Mouse (Mus musculus) limb, embryonic 14.5 days (tissue): ENCODE data around the gene C87436. TPM values are rescaled to one million over a fixed set of nuclear protein-coding genes. Genes with fewer than 3 reads are reported as not detected.
A peak's percentile ranks its signal among the peaks of the same experiment; 100 is the strongest.

ENCODE experiments used
- ATAC-seq: fragments of 200-750 bp; cut with Nextera tagmentation; 2 replicates; pipeline ENCODE4 v1.8.0; 2017; ENCODE audit warnings: low read depth, moderate number of reproducible peaks, moderate TSS enrichment; ENCODE audit not compliant: low FRiP score
- DNase-seq: peaks from one replicate; pipeline ENCODE4 v3.0.0-alpha.2; 2015; ENCODE audit warnings: low spot score
- H3K27ac ChIP-seq: fragments of 300-500 bp; sonication (generic); replicated peaks from 2 replicates; pipeline ENCODE4 v1.5.1; 2014; ENCODE audit warnings: low read depth, mild to moderate bottlenecking, low read length, moderate library complexity, mixed read lengths
- H3K27me3 ChIP-seq: fragments of 300-500 bp; sonication (generic); 2 replicates; pipeline ENCODE4 v1.6.1; 2014; ENCODE audit warnings: low read length, mixed read lengths; ENCODE audit not compliant: control insufficient read depth, insufficient read depth
- H3K36me3 ChIP-seq: fragments of 300-500 bp; sonication (generic); 2 replicates; pipeline ENCODE4 v1.6.1; 2014; ENCODE audit warnings: mild to moderate bottlenecking, low read length, moderate library complexity, mixed read lengths; ENCODE audit not compliant: control insufficient read depth, insufficient read depth
- H3K4me1 ChIP-seq: fragments of 300-500 bp; sonication (generic); 2 replicates; pipeline ENCODE4 v1.6.1; 2014; ENCODE audit warnings: antibody characterized with exemption, low read length, mixed read lengths; ENCODE audit not compliant: control insufficient read depth, insufficient read depth
- H3K4me2 ChIP-seq: fragments of 300-500 bp; sonication (generic); replicated peaks from 2 replicates; pipeline ENCODE4 v1.6.1; 2014; ENCODE audit warnings: low read depth, mild to moderate bottlenecking, low read length, moderate library complexity; ENCODE audit not compliant: severe bottlenecking
- H3K4me3 ChIP-seq: fragments of 300-500 bp; sonication (generic); replicated peaks from 2 replicates; pipeline ENCODE4 v1.5.1; 2014; ENCODE audit warnings: low read length
- H3K9ac ChIP-seq: fragments of 300-500 bp; sonication (generic); 2 replicates; pipeline ENCODE4 v1.6.1; 2014; ENCODE audit warnings: mild to moderate bottlenecking, low read depth, low read length, moderate library complexity; ENCODE audit not compliant: severe bottlenecking
- H3K9me3 ChIP-seq: fragments of 300-500 bp; sonication (generic); 2 replicates; pipeline ENCODE4 v1.6.1; 2016; ENCODE audit warnings: low read length; ENCODE audit not compliant: control insufficient read depth
- POLR2A ChIP-seq: fragments of 200-500 bp; IDR thresholded peaks from 2 replicates; pipeline ENCODE4 v1.8.0; 2012; ENCODE audit warnings: inconsistent platforms, mild to moderate bottlenecking, moderate library complexity, borderline replicate concordance; ENCODE audit not compliant: insufficient read depth, insufficient read length; ENCODE audit errors: extremely low read depth
- WGBS: fragments of 180-500 bp; shearing (Covaris S2); extraction: QIAGEN DNeasy Blood & Tissue Kit; methylation state at CpG from one replicate; pipeline ENCODE4 v1.1.7; 2014; 5-methylcytosine and 5-hydroxymethylcytosine counted together
- polyA plus RNA-seq, 2 experiments: library from polyadenylated mRNA; depleted of rRNA in 1 of 2; stranded (reverse) in 1 of 2; unstranded in 1 of 2; fragments of >200 nt; fragmentation: Nextera tagmentation in 1 of 2; extraction: Ambion mirVana in 1 of 2; gene quantifications; 2 replicates each; pipeline versions ENCODE4 v1.2.1 to v1.2.3; 2012 to 2014

C87436 gene
- polyA plus RNA-seq (2012; rRNA removed): 16.0 and 19.1 TPM in 2 replicates
- 20.6 and 22.2 TPM in 2 replicates for polyA plus RNA-seq (2014; fragmentation: Nextera tagmentation; extraction: Ambion mirVana)

- no peaks in the 10 kb centered on the region for H3K27me3 ChIP-seq
- H3K36me3 ChIP-seq: peaks cover 30% of the 10 kb centered on the region
- H3K27ac ChIP-seq: peak within 1 kb of the TSS; percentile 94
- peak within 1 kb of the TSS; percentile 57 for H3K4me3 ChIP-seq
- DNase-seq (peak; percentile 94), ATAC-seq (peak; percentile 93)
- peaks cover 6% of the 10 kb centered on the region; the same call in 1 of the 2 replicates for H3K4me1 ChIP-seq
- no peaks in the 10 kb centered on the region for H3K9me3 ChIP-seq
- H3K4me2 ChIP-seq: peak within 1 kb of the TSS; percentile 58
- TF ChIP-seq POLR2A: 0 out of 2 replicates have a peak, but pooled peaks have one; percentile 40
- peak within 1 kb of the TSS; percentile 69 for H3K9ac ChIP-seq
- WGBS: 1% methylated on average over 59 of the region's 59 CpGs
Observed at GRCm38 (mm10) chr6:86438272-86439118, at the start of gene C87436. Gene C87436 (plus strand): TSS chr6:86438374.

- Histone ChIP-seq H3K36me3 (peaks cover 69% of the 10 kb centered on the region), H3K4me1 (no peaks in the 10 kb centered on the region), H3K9ac (no peak overlapping the region), H3K27ac (no peak overlapping the region), H3K4me3 (no peak overlapping the region), H3K9me3 (no peaks in the 10 kb centered on the region), H3K4me2 (no peak overlapping the region), H3K27me3 (no peaks in the 10 kb centered on the region)
- no peak for TF ChIP-seq POLR2A
- no peak for DNase-seq
- ATAC-seq: no peak
- 81% methylated on average over 18 of the region's 18 CpGs for whole genome bisulfite sequencing
Observed at GRCm38 (mm10) chr6:86388461-86388860, 49.7 kb upstream of the C87436 start.

GRCm38 (mm10) chr6:86391326-86391725, 46.8 kb upstream of the C87436 start:
- WGBS: 95% methylated on average over 5 of the region's 5 CpGs
- DNase-seq (no peak), ATAC-seq (no peak)
- H3K9me3 ChIP-seq: no peaks in the 10 kb centered on the region
- H3K4me2 ChIP-seq: no peak overlapping the region
- TF ChIP-seq POLR2A: no peak
- H3K9ac ChIP-seq: no peak overlapping the region
- H3K4me3 ChIP-seq: no peak overlapping the region
- no peak overlapping the region for H3K27ac ChIP-seq
- H3K4me1 ChIP-seq: peaks cover 14% of the 10 kb centered on the region; the same call in 1 of the 2 replicates
- no peaks in the 10 kb centered on the region for H3K27me3 ChIP-seq
- H3K36me3 ChIP-seq: peaks cover 68% of the 10 kb centered on the region

GRCm38 (mm10) chr6:86393187-86393586, 45.0 kb upstream of the C87436 start:
- H3K27me3 ChIP-seq: no peaks in the 10 kb centered on the region
- no peak overlapping the region for H3K4me3 ChIP-seq
- H3K4me1 ChIP-seq: peaks cover 18% of the 10 kb centered on the region
- no peak overlapping the region for H3K9ac ChIP-seq
- H3K27ac ChIP-seq: no peak overlapping the region
- 100% methylated on average over 1 of the region's 1 CpGs for WGBS
- no peak for TF ChIP-seq POLR2A
- DNase-seq (no peak), ATAC-seq (no peak)
- peaks cover 56% of the 10 kb centered on the region for H3K36me3 ChIP-seq
- H3K9me3 ChIP-seq: no peaks in the 10 kb centered on the region
- H3K4me2 ChIP-seq: no peak overlapping the region

DNA sequence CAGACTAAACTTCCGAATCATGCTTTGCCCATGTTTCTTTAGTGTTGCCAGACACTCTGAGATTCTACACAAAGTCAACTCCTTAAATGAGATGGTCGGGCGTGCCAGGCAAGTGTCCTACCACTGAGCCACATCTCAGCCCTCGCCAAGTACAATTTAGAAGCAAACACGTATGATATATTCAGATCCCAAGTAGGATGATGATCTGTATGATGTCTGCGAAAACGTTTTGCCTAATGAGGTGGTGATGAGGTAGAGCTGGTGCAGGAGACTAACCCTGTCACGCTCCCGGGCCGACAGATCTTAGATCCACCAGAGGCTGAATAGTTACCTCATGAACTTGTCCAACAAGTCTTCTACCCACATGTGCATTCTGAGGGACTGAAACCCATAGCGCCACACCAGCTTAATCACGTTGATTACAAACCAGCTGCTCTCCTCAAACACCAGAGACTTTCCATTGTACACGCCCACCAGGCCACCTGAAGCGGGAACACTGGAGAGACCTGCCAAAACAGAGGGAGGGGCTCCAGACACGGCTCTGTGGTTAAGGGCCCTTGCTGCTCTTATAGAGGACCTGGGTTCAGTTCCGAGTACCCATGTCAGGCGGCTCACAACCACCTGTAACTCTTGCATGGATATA, 44.0 kb upstream of the C87436 start:
- H3K9me3 ChIP-seq: no peaks in the 10 kb centered on the region
- ATAC-seq (no peak), DNase-seq (no peak)
- 87% methylated on average over 17 of the region's 17 CpGs for WGBS
- peaks cover 47% of the 10 kb centered on the region for H3K36me3 ChIP-seq
- H3K27ac ChIP-seq: no peak overlapping the region
- H3K4me3 ChIP-seq: no peak overlapping the region
- no peaks in the 10 kb centered on the region for H3K27me3 ChIP-seq
- no peak for TF ChIP-seq POLR2A
- H3K9ac ChIP-seq: no peak overlapping the region
- H3K4me1 ChIP-seq: peaks cover 18% of the 10 kb centered on the region
- no peak overlapping the region for H3K4me2 ChIP-seq
